Comparison of ENCODE assay signal across 7 mouse cellular contexts in the genomic region with DNA sequence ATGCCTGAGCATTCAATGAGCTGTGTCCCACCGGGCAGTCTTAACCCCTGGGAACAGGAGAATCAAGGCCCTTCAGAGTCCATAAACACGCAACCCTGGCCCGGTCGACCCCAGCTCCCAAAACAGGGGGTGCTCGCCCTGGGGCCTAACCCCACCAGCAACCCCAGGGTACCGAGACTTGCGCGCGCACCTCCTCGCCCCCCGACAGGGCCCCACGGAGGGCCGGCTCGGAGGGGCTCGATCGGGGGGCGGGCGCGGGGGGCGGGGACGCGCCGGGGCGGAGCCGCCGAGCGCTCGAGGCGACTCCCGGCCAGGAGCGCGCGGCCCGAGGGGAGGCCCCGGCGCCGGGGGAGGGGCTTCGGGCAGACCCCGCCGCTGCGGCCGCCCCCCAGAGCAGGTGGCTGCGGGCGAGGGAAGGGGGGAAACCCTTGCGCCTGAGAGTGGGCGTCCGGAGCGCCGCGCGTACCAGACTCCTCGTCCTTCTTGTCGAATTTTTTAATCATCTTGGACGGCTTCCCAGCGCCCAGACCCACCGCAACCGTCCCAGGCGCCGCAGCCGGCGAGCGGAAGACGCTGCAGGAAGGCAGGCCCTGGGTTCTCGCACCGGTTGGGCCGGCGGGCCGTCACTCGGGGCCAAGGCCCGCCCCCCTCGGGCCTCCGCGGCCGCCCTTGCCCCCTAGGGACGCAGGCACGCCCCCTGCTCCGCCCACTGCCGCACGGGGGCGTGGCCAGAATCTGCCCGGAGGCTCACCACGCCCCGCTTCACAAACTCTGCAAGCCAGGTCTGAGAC. TPM values are rescaled to one million over a fixed set of nuclear protein-coding genes. Genes with fewer than 3 reads are reported as not detected.
A peak's percentile ranks its signal among the peaks of the same experiment; 100 is the strongest.
DNase-seq lines count a peak whose midpoint lies in the region; ATAC-seq lines count a peak whose summit lies in the region.

Copg2 (minus strand) TSS at position 600 of the 791 bp plus-strand sequence.

- H3K4me3 ChIP-seq in embryonic facial prominence, embryonic 11.5 days (ENCODE audit: low read depth, low read length), result peak within 1 kb of the TSS; percentile 66
- H3K4me3 ChIP-seq in limb, embryonic 11.5 days (ENCODE audit: low read depth, low read length), result peak within 1 kb of the TSS; percentile 63
- H3K4me3 ChIP-seq in midbrain, embryonic 14.5 days (replicated peaks; ENCODE audit: low read depth, low read length), result peak within 1 kb of the TSS; percentile 70

- H3K9ac ChIP-seq in embryonic facial prominence, embryonic 11.5 days (replicated peaks; ENCODE audit: low read length), result peak within 1 kb of the TSS; percentile 79
- H3K9ac ChIP-seq in limb, embryonic 11.5 days (ENCODE audit: low read length), result peak within 1 kb of the TSS; percentile 74
- H3K9ac ChIP-seq in midbrain, embryonic 14.5 days (replicated peaks; ENCODE audit: low read length), result peak within 1 kb of the TSS; percentile 91

- H3K27ac ChIP-seq in embryonic facial prominence, embryonic 11.5 days (replicated peaks; ENCODE audit: low read depth, low read length), result peak within 1 kb of the TSS; percentile 92
- peak within 1 kb of the TSS; percentile 95 for H3K27ac ChIP-seq in limb, embryonic 11.5 days (replicated peaks; ENCODE audit: low read depth, low read length)
- H3K27ac ChIP-seq in midbrain, embryonic 14.5 days (replicated peaks; ENCODE audit: low read depth, low read length), result peak within 1 kb of the TSS; percentile 96

- DNase-seq in adrenal gland, postnatal 14 days, result peak; percentile 98
- peak; percentile 96 for DNase-seq in embryonic facial prominence, embryonic 11.5 days (ENCODE audit: low spot score)
- DNase-seq in heart, adult 11 months, result peak; percentile 100
- DNase-seq in kidney, adult 18-20 months, result peak; percentile 98
- peak; percentile 97 for DNase-seq in limb, embryonic 11.5 days (ENCODE audit: low spot score)
- peak; percentile 96 for DNase-seq in midbrain, embryonic 14.5 days
- DNase-seq in spleen, adult 18-20 months, result peak; percentile 95 to 99

- no peaks in the 10 kb centered on the region for H3K9me3 ChIP-seq in embryonic facial prominence, embryonic 11.5 days (replicated peaks; ENCODE audit: control insufficient read depth, low read length)
- H3K9me3 ChIP-seq in limb, embryonic 11.5 days (ENCODE audit: control insufficient read depth, low read length), result no peaks in the 10 kb centered on the region
- no peaks in the 10 kb centered on the region for H3K9me3 ChIP-seq in midbrain, embryonic 14.5 days (ENCODE audit: control insufficient read depth, low read length)

- under 1% methylated on average over 64 of the region's 83 CpGs for WGBS in embryonic facial prominence, embryonic 11.5 days
- under 1% methylated on average over 52 of the region's 83 CpGs for WGBS in limb, embryonic 11.5 days
- under 1% methylated on average over 66 of the region's 83 CpGs for WGBS in midbrain, embryonic 14.5 days

- ATAC-seq in embryonic facial prominence, embryonic 11.5 days (replicated peaks; ENCODE audit: insufficient number of reproducible peaks, low FRiP score, low TSS enrichment, low read depth), result peak; percentile 96
- ATAC-seq in limb, embryonic 11.5 days (ENCODE audit: insufficient number of reproducible peaks, low FRiP score, low TSS enrichment, low read depth), result peak; percentile 98
- peak; percentile 98 for ATAC-seq in midbrain, embryonic 14.5 days (ENCODE audit: low FRiP score, low TSS enrichment)

- no peaks in the 10 kb centered on the region for H3K36me3 ChIP-seq in embryonic facial prominence, embryonic 11.5 days (replicated peaks; ENCODE audit: control insufficient read depth, insufficient read depth, low read depth, low read length)
- no peaks in the 10 kb centered on the region; the same call in 1 of the 2 replicates for H3K36me3 ChIP-seq in limb, embryonic 11.5 days (ENCODE audit: control insufficient read depth, insufficient read depth, low read length)
- H3K36me3 ChIP-seq in midbrain, embryonic 14.5 days (ENCODE audit: control insufficient read depth, insufficient read depth, low read length), result no peaks in the 10 kb centered on the region

- peak within 1 kb of the TSS; percentile 54 for H3K4me2 ChIP-seq in embryonic facial prominence, embryonic 11.5 days (ENCODE audit: low read depth, low read length)
- H3K4me2 ChIP-seq in limb, embryonic 11.5 days (ENCODE audit: low read depth, severe bottlenecking), result peak within 1 kb of the TSS; percentile 58
- H3K4me2 ChIP-seq in midbrain, embryonic 14.5 days (ENCODE audit: low read length), result peak within 1 kb of the TSS; percentile 65

- no peaks in the 10 kb centered on the region for H3K27me3 ChIP-seq in embryonic facial prominence, embryonic 11.5 days (ENCODE audit: control insufficient read depth, insufficient read depth, low read length)
- no peaks in the 10 kb centered on the region for H3K27me3 ChIP-seq in limb, embryonic 11.5 days (ENCODE audit: control insufficient read depth, insufficient read depth, low read length)
- H3K27me3 ChIP-seq in midbrain, embryonic 14.5 days (ENCODE audit: control insufficient read depth, insufficient read depth, low read length), result no peaks in the 10 kb centered on the region

- no peaks in the 10 kb centered on the region for H3K4me1 ChIP-seq in embryonic facial prominence, embryonic 11.5 days (ENCODE audit: control insufficient read depth, insufficient read depth, low read length)
- H3K4me1 ChIP-seq in limb, embryonic 11.5 days (ENCODE audit: control insufficient read depth, insufficient read depth, low read length), result peaks cover 5% of the 10 kb centered on the region; the same call in 1 of the 2 replicates
- H3K4me1 ChIP-seq in midbrain, embryonic 14.5 days (ENCODE audit: control insufficient read depth, insufficient read depth, low read length), result peaks cover 4% of the 10 kb centered on the region; the same call in 1 of the 2 replicates

RNA-seq across cellular contexts. Expression of gene Copg2, which starts in this region (rescaled TPM):
- 50.1 and 51.5 TPM in 2 replicates for total RNA-seq in adrenal gland, postnatal 14 days (2021)
- polyA plus RNA-seq in embryonic facial prominence, embryonic 11.5 days (2014; fragmentation: Nextera tagmentation; extraction: Ambion mirVana), result 33.8 and 35.6 TPM in 2 replicates
- 32.2 and 33.6 TPM in 2 replicates for polyA plus RNA-seq in limb, embryonic 11.5 days (2014; fragmentation: Nextera tagmentation; extraction: Ambion mirVana)
- 47.4 and 53.1 TPM in 2 replicates for polyA plus RNA-seq in midbrain, embryonic 14.5 days (2014; fragmentation: Nextera tagmentation; extraction: Ambion mirVana)

Comparison
In these comparisons a context has a peak if more than half of its experiments do, and no peak if none do; other contexts are left out.
1. Peak in every context shown above with its lines: DNase-seq, ATAC-seq, H3K4me3 ChIP-seq and H3K27ac ChIP-seq.